Mouse (Mus musculus) left cerebral cortex, adult 8-10 months (tissue): ENCODE measurements around the gene Zfp276. TPM values are rescaled to one million over a fixed set of nuclear protein-coding genes. Genes with fewer than 3 reads are reported as not detected.

ENCODE experiments used
- DNase-seq, 2 experiments: peaks; one replicate each; pipeline ENCODE4 v3.0.0; 2022; ENCODE audit warnings: low spot score in 2 of 2
- total RNA-seq, 4 experiments: library from RNA; stranded (reverse); gene quantifications; 2 replicates each; pipeline ENCODE4 v1.2.4; 2022

Gene Zfp276
- total RNA-seq, 4 experiments from 2014 or later, result 20.0 to 25.7 (median 23.2) TPM

GRCm38 (mm10) chr8:123290166-123290565, 36.2 kb downstream of the Zfp276 start:
- no peak for DNase-seq

- DNase-seq, result no peak
Observed at GRCm38 (mm10) chr8:123290679-123291078, 36.7 kb downstream of the Zfp276 start.

GRCm38 (mm10) chr8:123291716-123292115, 37.7 kb downstream of the Zfp276 start:
- DNase-seq, result no peak

- no peak for DNase-seq
Observed at GRCm38 (mm10) chr8:123292281-123292680, 38.3 kb downstream of the Zfp276 start.

GRCm38 (mm10) chr8:123292785-123293184, 38.8 kb downstream of the Zfp276 start:
- no peak for DNase-seq

GRCm38 (mm10) chr8:123298301-123298700, 44.3 kb downstream of the Zfp276 start:
- DNase-seq, result no peak

GRCm38 (mm10) chr8:123308738-123309137, 54.7 kb downstream of the Zfp276 start:
- DNase-seq, result no peak

GRCm38 (mm10) chr8:123317781-123318466, 63.9 kb downstream of the Zfp276 start:
- no peak for DNase-seq

- DNase-seq, result peak; percentile 67 to 87
Observed at GRCm38 (mm10) chr8:123318467-123318911, 64.5 kb downstream of the Zfp276 start, which contains the start of gene Fanca. Fanca (minus strand) TSS chr8:123318576.

Other genes with a start within 250 kb of the Zfp276 start
- gene Ankrd11, start 211.9 kb upstream of the Zfp276 start, total RNA-seq, result 100 to 1,000 TPM; 146 to 152 (median 151) TPM
- 10 to 100 TPM; 54.2 to 66.2 (median 63.3) TPM for gene Spg7, start 191.3 kb upstream of the Zfp276 start, total RNA-seq
- 100 to 1,000 TPM; 401 to 484 (median 442) TPM for gene Rpl13, start 151.8 kb upstream of the Zfp276 start, total RNA-seq
- gene Cpne7, start 136.8 kb upstream of the Zfp276 start, total RNA-seq, result 10 to 100 TPM; 46.8 to 60.2 (median 57.2) TPM
- gene Sult5a1, start 95.9 kb upstream of the Zfp276 start, total RNA-seq, result under 1 TPM in 2 of 4 experiments, not detected in 2; 0.15 to 0.37 TPM
- under 1 TPM in 1 of 4 experiments, not detected in 3; 0.16 TPM for gene Dpep1, start 68.0 kb upstream of the Zfp276 start, total RNA-seq
- gene Chmp1a, start 41.4 kb upstream of the Zfp276 start, total RNA-seq, result 100 to 1,000 TPM in 1 of 4 experiments, 10 to 100 TPM in 3; 86.9 to 101 (median 93.5) TPM
- 1 to 10 TPM; 6.0 to 7.9 (median 6.2) TPM for gene Spata33, start 41.4 kb upstream of the Zfp276 start, total RNA-seq
- 100 to 1,000 TPM in 1 of 4 experiments, 10 to 100 TPM in 3; 87.5 to 104 (median 91.5) TPM for gene Cdk10, start 29.4 kb upstream of the Zfp276 start, total RNA-seq
- gene Spata2l, start 18.0 kb upstream of the Zfp276 start, total RNA-seq, result 10 to 100 TPM; 54.3 to 61.9 (median 60.4) TPM
- 10 to 100 TPM; 53.3 to 72.7 (median 58.6) TPM for gene Vps9d1, start 153 bp downstream of the Zfp276 start, total RNA-seq
- 1 to 10 TPM; 1.3 to 2.8 (median 2.2) TPM for gene Fanca, start 64.4 kb downstream of the Zfp276 start, total RNA-seq
- gene Spire2, start 78.5 kb downstream of the Zfp276 start, total RNA-seq, result 10 to 100 TPM; 17.3 to 19.0 (median 18.1) TPM
- gene Tcf25, start 119.6 kb downstream of the Zfp276 start, total RNA-seq, result 100 to 1,000 TPM; 555 to 559 (median 558) TPM
- not detected for gene Mc1r, start 152.9 kb downstream of the Zfp276 start, total RNA-seq
- gene Tubb3, start 157.2 kb downstream of the Zfp276 start, total RNA-seq, result 100 to 1,000 TPM; 381 to 406 (median 387) TPM
- gene Def8, start 169.3 kb downstream of the Zfp276 start, total RNA-seq, result 10 to 100 TPM; 54.1 to 61.0 (median 57.0) TPM
- gene Afg3l1, start 223.7 kb downstream of the Zfp276 start, total RNA-seq, result 10 to 100 TPM; 25.2 to 33.7 (median 32.5) TPM